In genomic region chr13:21253569-21253968, GRCm38 (mm10) we compare ENCODE assay signal across 10 mouse cellular contexts. TPM values are rescaled to one million over a fixed set of nuclear protein-coding genes. Genes with fewer than 3 reads are reported as not detected.
DNase-seq lines count a peak whose midpoint lies in the region; ATAC-seq and TF ChIP-seq lines count a peak whose summit lies in the region.
"Had no signal": no experiment of that assay in that cellular context is flagged by ENCODE, and none has a peak within 500 bp of the region (broad histone marks: within the 10 kb centered on the region; RNA-seq: fewer than 3 reads in every experiment).

No protein-coding gene starts in this region.

- H3ac ChIP-seq in myocyte (ENCODE audit: control insufficient read depth, insufficient read length), result no peak overlapping the region

- no peaks in the 10 kb centered on the region for H3K36me3 ChIP-seq in heart, embryonic 16.5 days (ENCODE audit: control insufficient read depth, insufficient read depth)
- no peaks in the 10 kb centered on the region for H3K36me3 ChIP-seq in hindbrain, embryonic 16.5 days (ENCODE audit: control insufficient read depth, insufficient read depth, low read length)
- no peaks in the 10 kb centered on the region for H3K36me3 ChIP-seq in myocyte (ENCODE audit: control insufficient read depth, insufficient read depth)

- no peaks in the 10 kb centered on the region for H3K79me2 ChIP-seq in myocyte (ENCODE audit: control insufficient read depth, insufficient read depth)

- H3K4me1 ChIP-seq in heart, embryonic 16.5 days (ENCODE audit: control insufficient read depth, insufficient read depth, low read length), result no peaks in the 10 kb centered on the region; the same call in 1 of the 2 replicates
- H3K4me1 ChIP-seq in hindbrain, embryonic 16.5 days (ENCODE audit: control insufficient read depth, insufficient read depth, low read depth, low read length), result peaks cover 3% of the 10 kb centered on the region; the same call in 1 of the 2 replicates

- 1% methylated on average over 12 of the region's 12 CpGs for WGBS in heart, embryonic 16.5 days
- WGBS in hindbrain, embryonic 16.5 days, result under 1% methylated on average over 12 of the region's 12 CpGs

- no peak for ATAC-seq in heart, embryonic 16.5 days (replicated peaks; ENCODE audit: extremely low read depth, insufficient read depth, low FRiP score)
- ATAC-seq in hindbrain, embryonic 16.5 days, result peak; percentile 78
- no peak for ATAC-seq in megakaryocyte-erythroid progenitor cell, adult 5-6 weeks (replicated peaks; ENCODE audit: low FRiP score, low TSS enrichment, poor library complexity, severe bottlenecking)

- TF ChIP-seq POLR2A in myocyte (IDR thresholded peaks at IDR 0.05; ENCODE audit: insufficient read length, low read depth), result no peak

- H3K27me3 ChIP-seq in heart, embryonic 16.5 days (ENCODE audit: control insufficient read depth, insufficient read depth, low read length), result peaks cover 23% of the 10 kb centered on the region
- H3K27me3 ChIP-seq in hindbrain, embryonic 16.5 days (replicated peaks; ENCODE audit: control insufficient read depth, insufficient read depth, low read length), result no peaks in the 10 kb centered on the region; the same call in 1 of the 2 replicates
- no peaks in the 10 kb centered on the region for H3K27me3 ChIP-seq in myocyte (ENCODE audit: control insufficient read depth, insufficient read depth, insufficient read length)

- DNase-seq in heart, adult 11 months, result no peak
- peak; percentile 40 to 41 for DNase-seq in cerebellum, postnatal 25 days
- no peak for DNase-seq in retina, postnatal 1 day
- no peak for DNase-seq in ovary, adult 18-20 months (ENCODE audit: low spot score)

- peak overlapping the region; percentile 68 for H3K4me2 ChIP-seq in heart, embryonic 16.5 days (ENCODE audit: low read depth, low read length)
- peak overlapping the region; percentile 68 for H3K4me2 ChIP-seq in hindbrain, embryonic 16.5 days (ENCODE audit: low read length)
- H3K4me2 ChIP-seq in myocyte (ENCODE audit: low read depth), result peak overlapping the region; percentile 88

- H3K9me3 ChIP-seq in heart, embryonic 16.5 days (replicated peaks; ENCODE audit: control insufficient read depth, low read length), result no peaks in the 10 kb centered on the region
- no peaks in the 10 kb centered on the region for H3K9me3 ChIP-seq in hindbrain, embryonic 16.5 days (ENCODE audit: control insufficient read depth, low read length)

- H3K9ac ChIP-seq in heart, embryonic 16.5 days (ENCODE audit: low read length), result 0 out of 2 replicates have a peak overlapping the region, but pooled peaks have one; percentile 18
- peak overlapping the region; percentile 62 for H3K9ac ChIP-seq in hindbrain, embryonic 16.5 days (ENCODE audit: low read depth, low read length)

- H3K27ac ChIP-seq in heart, embryonic 16.5 days (ENCODE audit: low read length), result no peak overlapping the region
- H3K27ac ChIP-seq in hindbrain, embryonic 16.5 days (ENCODE audit: low read depth, low read length), result peak overlapping the region; percentile 39; the same call in 1 of the 2 replicates

- peak overlapping the region; percentile 53 for H3K4me3 ChIP-seq in heart, embryonic 16.5 days (ENCODE audit: low read length)
- peak overlapping the region; percentile 63 for H3K4me3 ChIP-seq in hindbrain, embryonic 16.5 days (ENCODE audit: low read length)
- peak overlapping the region; percentile 31 for H3K4me3 ChIP-seq in myocyte

TF ChIP-seq in myocyte, 11 proteins besides CTCF, POLR2A, EP300 and RAD21:
- no peak for TF ChIP-seq USF1 (IDR thresholded peaks at IDR 0.05; ENCODE audit: low read depth)
- no peak for TF ChIP-seq MYOG (IDR thresholded peaks at IDR 0.05; ENCODE audit: control insufficient read depth in 1 of 3, insufficient read depth in 1 of 3, insufficient read length in 2 of 3, low read depth in 2 of 3)
- TF ChIP-seq TCF3 (IDR thresholded peaks at IDR 0.05; ENCODE audit: insufficient read length, low read depth), result no peak
- TF ChIP-seq MYOD1 (IDR thresholded peaks at IDR 0.05; ENCODE audit: control insufficient read depth in 1 of 3, insufficient read length in 2 of 3, low read depth in 2 of 3), result no peak
- TF ChIP-seq MAX (IDR thresholded peaks at IDR 0.05; ENCODE audit: low read depth), result no peak

RNA-seq across cellular contexts. Expression of gene Gpx5, which starts 39.0 kb away (rescaled TPM):
- not detected in 2 replicates for polyA plus RNA-seq in heart, embryonic 16.5 days (2015; fragmentation: Nextera tagmentation; extraction: Ambion mirVana)
- polyA plus RNA-seq in hindbrain, embryonic 16.5 days (2015; fragmentation: Nextera tagmentation; extraction: Ambion mirVana), result not detected in 2 replicates
- polyA plus RNA-seq in myocyte (2012; fragmentation: generic; extraction: Trizol), result not detected
- not detected in 2 replicates for total RNA-seq in megakaryocyte-erythroid progenitor cell, adult 5-6 weeks (2014; fragmentation: Nextera tagmentation)
- total RNA-seq in megakaryocyte-erythroid progenitor cell, adult 5-6 weeks (2017), result not detected in 2 replicates
- total RNA-seq: layer of hippocampus, adult 8-10 months had no signal
- polyA plus RNA-seq: testis, adult 2 months had no signal

RNA-seq across cellular contexts. Expression of gene Gpx6, which starts 58.4 kb away (rescaled TPM):
- 0.21 TPM in 1 of 2 replicates, not detected in the other for polyA plus RNA-seq in heart, embryonic 16.5 days (2015; fragmentation: Nextera tagmentation; extraction: Ambion mirVana)
- 0.26 and 0.64 TPM in 2 replicates for polyA plus RNA-seq in hindbrain, embryonic 16.5 days (2015; fragmentation: Nextera tagmentation; extraction: Ambion mirVana)
- not detected for polyA plus RNA-seq in myocyte (2012; fragmentation: generic; extraction: Trizol)
- total RNA-seq in megakaryocyte-erythroid progenitor cell, adult 5-6 weeks (2014; fragmentation: Nextera tagmentation), result not detected in 2 replicates
- total RNA-seq in megakaryocyte-erythroid progenitor cell, adult 5-6 weeks (2017), result not detected in 2 replicates
- total RNA-seq: layer of hippocampus, adult 8-10 months had no signal

Comparison
In these comparisons a context has a peak if more than half of its experiments do, and no peak if none do; other contexts are left out.
1. DNase-seq: peak in cerebellum, postnatal 25 days (2 of 2); none in heart, adult 11 months (single experiment), retina, postnatal 1 day (single experiment) and ovary, adult 18-20 months (single experiment).
2. Peak in every context shown above with its lines, with median percentiles within 50 percentile points of each other: H3K4me2 ChIP-seq and H3K4me3 ChIP-seq.